Mouse (Mus musculus): Measurements from ENCODE around the gene Tex33.
A peak's percentile ranks its signal among the peaks of the same experiment; 100 is the strongest.
"Not testable (repeated sequence)": the region's sequence is repeated elsewhere in the genome, so short reads cannot be mapped to it uniquely, and the experiment has no call there.

Tex33 gene

DNA sequence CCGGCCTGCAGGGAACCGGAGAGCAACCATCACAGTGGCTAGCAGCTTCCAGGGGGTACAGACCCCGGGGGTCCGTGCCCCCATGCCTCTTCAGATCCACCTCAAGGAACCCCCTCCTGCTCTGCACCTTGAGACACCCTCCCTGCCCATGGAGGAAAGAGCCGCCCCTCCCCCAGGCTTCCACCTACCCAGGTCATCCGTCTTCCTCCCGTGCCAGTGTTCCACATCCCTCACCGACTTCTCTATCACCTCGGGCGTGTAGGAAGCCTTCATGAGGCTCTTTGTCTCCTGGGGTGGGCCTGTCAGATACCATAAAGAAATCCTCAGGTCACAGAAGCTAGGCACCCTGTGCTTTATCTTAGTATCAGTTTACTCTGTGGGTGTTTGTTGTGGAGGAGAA lies 17.2 kb downstream of the Tex33 start:
- no peak for DNase-seq (ENCODE audit: extremely low read depth, insufficient read length, low spot score)

DNA sequence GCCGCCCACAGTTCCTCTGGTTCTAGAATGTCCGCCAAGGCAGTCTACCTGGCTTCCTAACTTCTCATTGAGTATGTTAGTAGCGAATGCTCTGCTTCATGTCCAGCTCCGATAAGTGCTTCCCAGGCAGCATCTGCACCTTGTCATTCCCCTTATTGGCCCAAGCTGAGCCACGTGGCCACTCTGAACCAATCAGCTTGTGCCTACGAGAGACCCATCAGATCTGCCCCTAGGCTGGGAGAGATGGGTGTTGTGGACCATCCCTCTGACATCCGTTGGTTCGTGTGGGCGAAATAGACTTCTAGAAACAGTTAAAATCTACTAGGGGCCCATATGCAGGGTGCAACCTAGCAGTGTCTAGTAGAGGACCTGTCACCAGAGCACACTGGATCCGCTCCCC lies 17.9 kb downstream of the Tex33 start:
- no peak for DNase-seq (ENCODE audit: extremely low read depth, insufficient read length, low spot score)

DNA sequence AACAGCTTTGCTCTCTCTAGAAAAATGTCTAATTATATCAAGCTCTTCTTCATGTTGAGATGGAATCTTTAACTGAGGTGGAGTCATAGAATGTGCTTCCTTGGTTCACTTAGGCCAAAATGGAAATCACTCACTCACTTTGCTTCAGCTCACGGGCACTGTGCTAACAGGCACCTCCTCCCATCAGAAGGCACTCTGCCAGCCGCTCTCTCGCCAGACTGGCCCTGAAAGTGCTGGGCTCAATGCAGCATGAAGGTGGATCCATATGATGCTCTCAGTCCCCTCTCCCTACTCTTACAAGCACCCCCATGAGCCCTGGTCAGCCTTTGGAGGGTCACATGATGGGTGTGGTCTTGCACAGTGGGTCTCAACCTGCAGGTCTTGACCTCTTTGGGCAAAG lies 21.5 kb downstream of the Tex33 start:
- no peak for DNase-seq (ENCODE audit: extremely low read depth, insufficient read length, low spot score)

GRCm38 (mm10) chr15:78372796-78373195 lies 22.9 kb downstream of the Tex33 start:
- no peak for DNase-seq (ENCODE audit: extremely low read depth, insufficient read length, low spot score)

DNA sequence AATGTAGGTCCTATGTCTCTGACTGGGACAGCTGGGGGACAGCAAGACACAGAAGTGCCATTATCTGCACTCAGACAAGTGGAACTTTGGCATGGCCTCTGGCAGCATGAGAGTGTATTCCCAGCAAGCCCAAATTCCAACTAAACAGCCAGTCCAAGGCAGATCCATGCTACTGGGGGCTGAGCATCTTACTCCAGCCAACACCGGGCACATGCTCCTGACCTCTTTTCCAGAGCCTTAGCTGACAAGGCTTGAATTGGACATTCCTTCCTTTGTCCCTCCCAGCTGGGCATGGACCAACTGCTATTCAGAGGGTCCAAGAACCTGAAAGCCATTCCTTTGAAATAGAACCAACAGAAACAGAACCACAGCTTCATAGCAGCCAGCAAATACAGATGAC lies 26.1 kb downstream of the Tex33 start:
- no peak for DNase-seq (ENCODE audit: extremely low read depth, insufficient read length, low spot score)

DNA sequence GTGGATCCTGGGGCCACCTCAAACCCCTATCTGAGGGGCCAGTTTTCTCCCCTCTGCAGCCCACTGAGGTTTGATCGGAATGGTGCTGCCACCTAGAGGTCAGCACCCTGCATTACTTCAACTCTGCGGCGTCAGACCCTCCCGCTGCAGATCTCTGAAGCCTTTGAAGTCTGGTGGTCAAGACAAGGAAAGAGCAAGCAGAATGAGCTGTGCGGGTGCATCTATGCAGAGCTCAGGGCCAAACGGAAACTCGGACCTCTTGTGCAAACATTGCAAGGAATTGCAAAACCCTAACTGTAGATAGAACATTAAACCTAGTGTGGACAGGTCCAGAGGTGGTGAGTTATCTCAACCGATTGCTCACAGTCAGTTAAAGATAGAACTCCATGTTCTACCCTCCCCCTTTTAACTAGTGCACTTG lies 26.8 kb downstream of the Tex33 start:
- no peak for DNase-seq (ENCODE audit: extremely low read depth, insufficient read length, low spot score)

DNA sequence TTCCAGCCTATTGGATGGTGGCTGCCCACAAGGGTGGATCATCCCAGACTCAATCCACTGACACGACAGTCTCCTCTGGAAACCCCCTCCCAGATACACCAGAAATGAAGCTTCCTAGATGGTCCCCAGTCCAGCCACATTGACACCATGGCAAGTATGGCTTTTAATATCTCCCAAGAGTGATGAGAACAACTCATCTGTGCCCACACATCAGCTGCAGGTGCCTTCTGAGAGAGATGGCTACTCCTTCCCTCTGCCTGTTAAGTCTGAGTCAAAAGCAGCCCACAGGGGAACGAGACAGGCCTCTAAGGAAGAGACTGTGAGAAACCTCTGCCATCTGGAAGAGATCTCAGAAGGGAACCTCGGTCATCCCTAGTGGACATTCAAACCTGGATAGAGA lies 27.9 kb downstream of the Tex33 start:
- DNase-seq (ENCODE audit: extremely low read depth, insufficient read length, low spot score) = no peak

DNA sequence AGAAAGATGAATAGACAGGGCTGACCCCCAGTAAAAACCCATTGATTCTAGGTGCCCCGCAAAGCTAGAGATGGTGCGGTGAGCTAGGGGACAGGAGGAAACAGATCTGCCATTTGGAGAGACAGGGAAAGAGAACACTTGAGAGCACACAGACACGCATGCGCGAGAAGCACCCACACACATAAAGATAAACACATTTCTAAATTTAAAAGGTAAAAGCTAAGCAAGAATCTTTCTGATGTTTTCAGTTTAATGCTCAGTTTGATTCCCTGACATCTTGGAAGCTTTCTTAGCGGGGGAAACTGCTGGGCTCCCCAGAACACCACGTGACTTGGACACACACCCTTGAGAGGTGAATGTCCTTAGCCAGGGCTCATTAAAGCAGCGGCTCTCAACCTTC lies 28.8 kb downstream of the Tex33 start:
- no peak for DNase-seq (ENCODE audit: extremely low read depth, insufficient read length, low spot score)

- no peak for DNase-seq (ENCODE audit: extremely low read depth, insufficient read length, low spot score)
Observed at GRCm38 (mm10) chr15:78365916-78366315, 29.8 kb downstream of the Tex33 start.

DNA sequence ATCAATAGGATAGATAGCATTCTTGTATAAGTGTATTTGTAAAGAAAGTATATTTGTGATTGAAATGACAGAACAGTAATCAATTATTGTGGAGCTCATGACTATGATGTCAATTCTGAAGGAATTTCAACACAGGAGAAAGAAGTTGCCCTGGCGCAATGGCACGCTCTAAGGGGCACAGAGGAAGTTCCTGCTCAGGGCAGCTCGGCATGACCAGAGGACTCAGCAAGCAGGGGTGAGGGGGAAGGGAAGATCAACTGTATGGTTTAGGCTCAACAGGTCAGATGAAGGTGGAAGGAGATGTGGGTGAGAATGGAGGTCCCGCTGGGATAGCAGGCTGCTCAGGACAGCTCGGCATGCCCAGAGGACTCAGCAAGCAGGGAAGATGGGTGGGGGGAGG lies 40.2 kb downstream of the Tex33 start:
- DNase-seq (ENCODE audit: extremely low read depth, insufficient read length, low spot score) = no peak

- no peak for DNase-seq (ENCODE audit: extremely low read depth, insufficient read length, low spot score)
Observed at GRCm38 (mm10) chr15:78354958-78355357, 40.8 kb downstream of the Tex33 start.

GRCm38 (mm10) chr15:78351586-78352165 lies 44.0 kb downstream of the Tex33 start:
- DNase-seq (ENCODE audit: extremely low read depth, insufficient read length, low spot score) = no peak

- no peak for DNase-seq (ENCODE audit: extremely low read depth, insufficient read length, low spot score)
Observed at GRCm38 (mm10) chr15:78344567-78344966, 51.1 kb downstream of the Tex33 start.

- DNase-seq (ENCODE audit: extremely low read depth, insufficient read length, low spot score) = no peak
Observed at GRCm38 (mm10) chr15:78343683-78344082, 52.0 kb downstream of the Tex33 start.

GRCm38 (mm10) chr15:78340919-78341318 lies 54.8 kb downstream of the Tex33 start:
- DNase-seq (ENCODE audit: extremely low read depth, insufficient read length, low spot score) = not testable (repeated sequence)

- DNase-seq (ENCODE audit: extremely low read depth, insufficient read length, low spot score) = peak; percentile 30
Observed at GRCm38 (mm10) chr15:78339627-78340423, 55.9 kb downstream of the Tex33 start.

GRCm38 (mm10) chr15:78334380-78334779 lies 61.3 kb downstream of the Tex33 start:
- DNase-seq (ENCODE audit: extremely low read depth, insufficient read length, low spot score) = no peak

DNA sequence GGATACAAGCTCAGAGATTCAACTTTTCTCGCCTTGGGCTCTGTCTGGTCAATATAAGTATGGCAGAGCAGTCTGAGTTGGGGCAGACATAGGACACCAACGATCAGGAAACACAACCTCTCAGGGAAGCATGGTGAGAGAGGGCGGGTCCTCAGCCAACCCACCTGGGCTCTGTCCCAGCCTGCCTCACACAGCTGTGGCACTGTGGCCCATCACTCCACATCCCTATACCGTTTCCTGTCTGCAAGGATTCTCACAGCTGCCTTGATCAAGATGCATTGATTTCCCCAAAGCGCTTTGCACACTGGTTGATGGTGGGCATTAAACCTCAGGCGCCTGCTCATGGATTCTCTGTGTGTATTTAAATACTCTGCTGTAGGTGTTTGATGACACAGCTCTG lies 62.7 kb downstream of the Tex33 start:
- DNase-seq (ENCODE audit: extremely low read depth, insufficient read length, low spot score) = no peak

DNA sequence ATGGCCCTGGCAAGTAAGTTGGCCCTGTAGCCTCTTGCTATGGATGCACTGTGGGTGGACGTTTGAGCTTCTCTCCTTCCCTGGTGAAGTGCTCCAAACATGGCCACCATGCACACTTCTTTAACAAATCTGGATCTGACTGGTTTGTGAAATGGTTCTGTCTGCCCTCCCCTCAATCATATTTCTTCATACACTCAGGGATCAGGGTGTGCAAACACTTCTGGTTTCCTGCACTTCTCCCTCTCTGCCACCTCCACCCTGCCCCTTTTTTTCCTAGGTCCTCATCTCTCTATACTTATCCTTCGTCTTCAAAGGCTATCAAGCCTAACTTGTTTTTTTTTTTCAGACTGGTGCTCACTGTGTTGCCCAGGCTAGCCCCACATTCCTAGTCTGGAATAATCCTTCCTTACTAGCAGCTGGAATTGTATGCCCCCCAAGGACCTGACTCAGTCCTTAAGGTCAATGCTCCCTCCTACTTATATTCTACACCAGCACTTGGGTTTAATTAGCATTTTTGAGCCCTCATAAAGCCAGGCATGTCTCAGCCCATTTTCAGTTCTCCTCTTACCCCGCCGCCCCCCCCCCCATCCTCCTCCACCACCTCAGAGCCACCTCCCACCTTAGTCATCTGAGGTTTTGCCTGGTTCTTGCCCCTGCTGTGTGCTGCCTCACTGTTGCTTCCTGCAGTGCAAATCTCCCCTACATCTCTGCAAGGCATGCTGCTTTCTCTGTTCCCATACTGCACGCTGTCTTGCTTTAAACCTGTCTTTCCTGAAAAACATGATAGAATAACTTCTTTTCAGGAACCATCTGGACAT lies 64.0 kb downstream of the Tex33 start:
- no peak for DNase-seq (ENCODE audit: extremely low read depth, insufficient read length, low spot score)

- DNase-seq (ENCODE audit: extremely low read depth, insufficient read length, low spot score) = peak; percentile 25
Observed at GRCm38 (mm10) chr15:78330706-78331105, 65.0 kb downstream of the Tex33 start.

- DNase-seq (ENCODE audit: extremely low read depth, insufficient read length, low spot score) = not testable (repeated sequence)
Observed at GRCm38 (mm10) chr15:78329972-78330371, 65.7 kb downstream of the Tex33 start.

Data from 3134 (cell line).